Mouse (Mus musculus) granulocyte monocyte progenitor cell, adult 5-6 weeks (primary cell): ENCODE measurements at regions not wholly inside any gene's neighbourhood (a gene's known extent, or its start where the extent isn't known, plus 50 kb on each side); places are given as distances from the start of the nearest gene placed in this dataset.

Experiments used
- ATAC-seq: replicated peaks from 2 replicates; pipeline ENCODE4 v1.8.0; 2016; ENCODE audit warnings: mild to moderate bottlenecking, moderate TSS enrichment, inconsistent platforms; ENCODE audit not compliant: poor library complexity, severe bottlenecking

- ATAC-seq, result peak; percentile 59
Observed at GRCm38 (mm10) chr15:58718282-58718681, 170.8 kb upstream of the Gm49356 start.

GRCm38 (mm10) chr15:58719410-58719809, 169.7 kb upstream of the Gm49356 start:
- no peak for ATAC-seq

GRCm38 (mm10) chr15:58727041-58727440, 162.1 kb upstream of the Gm49356 start:
- 0 out of 2 replicates have a peak, but pooled peaks have one; percentile 17 for ATAC-seq

- peak; percentile 60 for ATAC-seq
Observed at GRCm38 (mm10) chr15:58728264-58728663, 160.8 kb upstream of the Gm49356 start.

- no peak for ATAC-seq
Observed at GRCm38 (mm10) chr15:58730861-58731260, 158.2 kb upstream of the Gm49356 start.

GRCm38 (mm10) chr15:58731346-58731745, 157.8 kb upstream of the Gm49356 start:
- no peak for ATAC-seq

- no peak for ATAC-seq
Observed at GRCm38 (mm10) chr15:58731952-58732642, 157.0 kb upstream of the Gm49356 start.
